Mouse (Mus musculus) thymus, postnatal 0 days (tissue): ENCODE results near the gene Clstn3. TPM values are rescaled to one million over a fixed set of nuclear protein-coding genes. Genes with fewer than 3 reads are reported as not detected.
A peak's percentile ranks its signal among the peaks of the same experiment; 100 is the strongest.
"Not testable (repeated sequence)": the region's sequence is repeated elsewhere in the genome, so short reads cannot be mapped to it uniquely, and the experiment has no call there.

Experiments used
- DNase-seq: peaks from one replicate; pipeline ENCODE4 v3.0.0-alpha.2; 2015; ENCODE audit warnings: low spot score
- polyA plus RNA-seq: library from polyadenylated mRNA; unstranded; fragments of >200 nt; fragmentation: Nextera tagmentation; extraction: Ambion mirVana; gene quantifications from 2 replicates; pipeline ENCODE4 v1.2.1, GENCODE M21; 2015

The Clstn3 gene
- polyA plus RNA-seq, 1 experiment from 2014 or later = 2.7 TPM

DNA sequence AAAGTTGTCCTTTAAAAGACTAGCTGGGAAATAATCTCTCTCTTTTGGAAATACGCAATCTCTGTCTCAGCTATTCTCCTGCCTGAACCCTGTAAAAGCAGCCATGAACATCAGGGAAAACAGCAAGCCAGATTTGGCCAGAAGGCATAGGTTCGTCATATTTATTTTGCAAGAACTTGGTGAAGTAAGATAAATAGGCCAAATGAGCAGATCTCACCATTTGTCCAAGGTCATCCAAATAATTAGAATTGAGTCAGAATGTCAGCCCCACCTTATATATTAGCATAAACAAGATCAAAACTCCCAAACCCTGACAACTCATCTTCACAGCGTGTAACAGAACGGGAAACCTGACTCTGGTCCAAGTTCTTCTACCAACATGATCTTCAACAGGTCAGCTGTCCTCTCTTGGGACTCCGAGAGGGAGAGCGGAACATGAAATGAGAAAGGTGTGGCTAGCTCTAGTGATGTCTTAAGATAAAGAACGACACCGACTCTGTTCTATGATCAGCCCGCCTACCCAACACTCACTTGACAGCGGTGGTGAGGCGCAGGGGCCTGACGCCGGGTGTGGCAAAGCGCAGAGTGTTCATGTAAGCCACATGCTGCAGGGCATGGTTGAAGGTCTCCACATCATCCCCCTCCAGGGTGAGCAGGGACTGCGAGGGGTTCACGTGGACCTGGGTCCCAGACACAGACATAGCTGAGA, 15.5 kb downstream of the Clstn3 start:
- no peak for DNase-seq

DNA sequence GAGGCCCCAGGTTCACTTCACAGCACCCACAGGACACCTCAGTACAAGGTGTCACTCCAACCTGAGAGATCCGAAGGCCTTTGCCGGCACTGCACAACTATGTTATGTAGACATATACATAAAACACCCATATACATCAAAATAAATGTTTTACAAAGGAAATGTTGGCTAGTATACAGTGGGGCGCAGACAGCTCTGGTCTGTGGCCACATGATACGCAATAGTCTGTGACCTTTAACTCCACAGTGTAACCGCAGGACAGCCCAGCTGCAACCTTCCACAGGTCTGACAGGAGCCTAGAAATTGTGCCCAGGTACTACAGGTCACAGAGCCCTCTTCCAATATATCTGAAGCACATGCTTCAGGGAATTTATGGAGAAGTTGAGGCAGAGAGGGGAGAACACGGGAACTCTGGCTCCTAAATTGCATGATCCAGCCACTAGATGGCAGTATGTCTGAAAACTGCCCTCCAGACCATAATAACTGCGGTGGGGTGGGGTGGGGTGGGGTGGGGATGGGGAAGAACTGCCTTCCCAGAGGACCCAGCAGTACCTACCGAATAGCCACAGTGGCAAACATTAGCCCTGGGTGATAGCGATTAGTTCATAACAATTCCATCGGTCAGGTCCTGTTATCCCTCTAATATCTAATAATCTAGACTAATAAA, 16.3 kb downstream of the Clstn3 start:
- no peak for DNase-seq

DNA sequence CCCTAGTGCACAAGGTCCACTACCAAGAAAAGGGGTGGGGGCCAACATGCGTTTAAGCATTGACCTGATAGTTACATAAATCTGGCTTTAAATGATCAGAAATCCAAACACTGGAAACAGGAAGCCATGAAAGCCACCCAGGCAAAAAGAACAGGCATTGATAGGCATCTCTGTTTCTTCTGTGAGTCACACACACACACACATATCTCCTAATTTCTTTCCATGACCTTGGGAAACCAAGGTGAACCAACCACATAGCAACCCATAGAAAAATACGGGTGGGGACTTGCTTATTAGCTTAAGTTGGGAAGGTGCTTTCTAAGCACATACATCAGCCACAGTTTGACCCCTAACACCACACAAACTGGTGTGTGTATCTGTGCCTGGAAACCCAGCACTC, 17.2 kb downstream of the Clstn3 start:
- DNase-seq = no peak

DNA sequence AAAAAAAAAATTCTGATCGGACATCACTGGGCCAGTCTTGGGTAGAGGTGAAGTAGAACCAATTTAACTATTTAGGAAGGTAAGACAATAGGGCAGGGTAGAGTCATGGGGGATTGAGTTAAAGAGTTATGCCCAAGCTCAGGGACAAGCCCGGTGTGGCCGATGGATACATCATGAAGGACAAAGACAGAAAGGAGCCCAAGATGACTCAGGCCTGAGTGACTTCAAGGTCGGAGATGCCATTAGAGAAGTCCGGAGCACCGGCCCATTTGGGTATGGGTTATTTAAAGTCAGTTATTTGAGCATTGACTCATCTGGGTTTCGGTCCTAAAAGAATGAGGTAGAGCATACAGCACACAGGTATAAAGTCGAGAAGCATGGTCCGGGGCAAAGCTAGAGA, 18.1 kb downstream of the Clstn3 start:
- no peak for DNase-seq

DNA sequence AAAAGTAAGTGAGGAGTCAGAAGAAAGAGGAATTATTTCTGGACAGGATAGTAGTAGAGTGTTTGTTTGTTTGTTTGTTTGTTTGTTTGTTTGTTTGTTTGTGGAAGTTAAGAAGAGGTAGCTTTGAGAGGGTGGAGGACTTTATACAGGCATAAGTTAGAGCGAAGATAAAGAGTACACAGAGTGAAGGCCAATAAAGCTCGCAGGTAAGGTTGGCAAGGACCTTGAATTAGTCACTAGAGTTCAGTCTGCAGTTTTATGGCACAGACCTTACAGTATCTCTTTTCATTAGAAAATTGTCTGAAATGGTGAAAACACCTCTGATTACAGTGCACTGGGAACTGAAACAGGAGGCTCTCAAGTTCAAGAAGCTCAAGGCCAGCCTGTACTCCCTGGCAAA, 18.6 kb downstream of the Clstn3 start:
- DNase-seq = no peak

DNA sequence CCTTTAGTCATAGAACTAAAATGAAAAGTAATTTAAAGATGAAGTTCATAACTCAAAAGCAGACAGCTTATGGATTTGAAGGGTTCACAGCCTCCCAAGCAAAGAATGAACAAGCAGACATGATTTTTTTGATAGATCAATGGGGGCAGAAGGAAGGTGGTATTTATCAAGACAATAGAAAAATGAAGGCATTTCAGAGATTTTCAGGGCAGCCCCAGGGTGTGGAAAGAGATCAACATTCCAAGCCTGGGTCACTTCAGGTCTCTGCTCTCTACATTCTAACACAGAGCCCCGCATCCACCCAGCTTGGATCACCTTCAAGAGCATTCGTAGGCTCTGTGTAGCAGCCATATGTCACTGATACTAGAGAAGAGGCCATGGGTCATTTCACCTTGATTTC, 21.3 kb downstream of the Clstn3 start:
- no peak for DNase-seq

DNA sequence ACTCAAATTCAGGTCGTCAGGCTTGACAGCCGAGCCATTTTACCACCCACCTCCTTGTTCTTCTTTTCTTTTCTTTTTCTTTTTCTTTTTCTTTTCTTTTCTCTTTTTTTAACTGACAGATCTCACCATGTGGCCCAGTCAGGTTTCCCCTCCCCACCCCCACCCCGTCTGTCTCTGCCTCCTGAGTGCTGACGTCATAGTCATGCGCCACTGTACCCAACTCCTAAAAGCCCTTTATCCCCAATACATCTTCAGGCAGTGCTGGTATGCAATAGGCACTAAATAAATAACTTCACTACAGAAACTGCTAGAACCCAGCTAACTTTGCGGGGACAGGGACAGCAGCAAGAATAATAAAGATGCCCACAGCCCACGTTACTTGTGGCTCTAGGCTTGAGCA, 28.3 kb downstream of the Clstn3 start:
- no peak for DNase-seq

DNA sequence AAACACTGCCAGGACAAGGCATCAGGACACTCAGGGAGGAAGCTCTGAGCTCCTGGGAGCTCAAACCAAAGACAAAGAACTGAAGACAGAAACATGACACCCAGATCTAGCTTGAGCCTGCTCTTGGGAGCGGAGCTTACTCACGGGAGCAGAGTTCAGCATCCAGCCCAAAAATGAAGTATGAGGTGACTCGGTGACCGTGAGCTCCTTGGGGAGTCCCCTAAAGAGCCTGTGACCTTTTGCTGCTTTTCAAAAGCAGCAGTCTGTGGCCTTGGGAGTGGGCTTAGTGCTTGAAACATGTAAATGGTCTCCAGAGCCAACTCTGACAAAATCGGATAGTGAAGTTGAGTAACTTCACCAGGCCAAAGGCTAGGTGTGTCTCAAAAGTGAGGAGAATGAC, 29.4 kb downstream of the Clstn3 start:
- no peak for DNase-seq

DNA sequence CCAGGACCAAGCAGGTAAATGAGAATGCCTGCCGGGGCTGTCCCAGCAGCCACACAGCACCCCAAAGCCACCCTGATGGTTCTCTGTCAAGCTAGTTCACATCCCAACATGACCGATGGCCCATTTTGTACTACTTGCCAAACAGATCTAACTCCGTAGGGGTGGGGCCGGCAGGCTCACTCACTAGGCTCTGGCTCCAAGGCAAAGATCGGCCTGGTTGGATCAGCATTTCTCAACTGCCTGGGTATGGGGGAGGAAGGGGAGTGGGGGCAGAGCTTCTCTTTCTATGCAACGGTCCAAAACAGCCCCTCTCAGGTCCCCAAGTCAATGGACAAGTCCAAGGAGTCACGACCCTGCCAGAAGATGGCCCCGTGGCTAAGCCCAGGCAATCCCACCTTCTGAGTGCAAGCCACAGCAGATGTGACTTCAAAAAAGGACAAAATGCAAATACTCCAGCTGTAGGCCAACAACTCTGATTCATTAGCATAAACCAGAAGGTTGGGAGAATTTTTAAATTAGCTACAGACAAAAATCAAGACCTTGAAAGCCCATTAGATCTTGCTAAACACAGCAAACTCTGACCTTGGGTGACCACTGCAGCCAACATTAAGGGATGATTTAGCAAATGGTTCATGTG, 30.8 kb downstream of the Clstn3 start:
- DNase-seq = no peak

DNA sequence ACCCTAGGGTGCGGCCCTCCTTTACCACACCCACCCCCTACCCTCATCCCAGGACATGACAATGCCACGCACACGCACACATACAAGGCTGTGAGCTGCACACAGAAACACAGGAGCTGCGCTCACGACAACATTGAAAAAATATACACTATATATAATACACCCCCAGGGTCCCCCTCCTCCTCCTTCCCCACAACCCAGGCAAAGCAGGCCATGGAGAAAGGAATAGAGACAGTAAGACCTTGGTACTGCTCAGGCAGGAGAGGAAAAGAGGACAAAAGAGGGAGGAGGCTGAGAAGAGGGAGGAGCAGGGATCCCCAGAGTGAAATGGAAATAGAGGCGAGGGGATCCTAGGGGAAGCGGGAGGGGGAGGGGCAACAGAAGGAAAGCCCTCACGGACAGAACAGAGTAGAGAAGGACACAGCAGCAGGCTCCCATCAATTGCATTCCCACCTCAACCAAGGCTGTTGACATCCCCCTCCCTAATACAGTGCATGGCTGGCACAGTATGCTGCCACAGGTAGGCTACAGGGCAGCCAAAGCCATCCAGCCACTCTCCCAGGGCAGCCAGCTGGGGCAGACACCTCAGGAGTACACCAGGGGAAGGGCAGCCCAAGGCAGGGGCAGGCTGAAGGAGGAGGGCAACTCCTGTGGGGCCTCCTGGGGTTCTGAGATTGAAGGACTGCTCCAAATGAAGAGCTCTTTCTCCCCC, 33.7 kb downstream of the Clstn3 start:
- DNase-seq = no peak

DNA sequence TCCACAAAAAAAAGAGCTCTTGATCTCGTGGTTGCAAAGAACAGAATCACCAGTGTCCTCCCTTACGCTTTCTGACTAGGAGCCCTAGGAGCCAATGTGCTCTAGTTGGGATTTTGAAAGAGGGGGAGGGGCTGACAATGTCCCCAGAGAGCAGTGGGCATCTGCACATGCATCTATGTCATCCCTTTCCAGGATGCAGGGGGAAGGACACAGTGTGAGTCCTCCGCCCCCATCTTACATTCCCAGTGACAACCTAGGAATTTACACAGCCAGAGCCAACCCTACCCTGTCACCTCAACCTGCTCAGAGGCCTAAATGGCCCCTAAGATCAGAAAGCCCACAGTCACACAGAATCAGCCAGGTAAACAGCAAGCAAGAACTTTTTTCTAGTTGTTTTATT, 34.2 kb downstream of the Clstn3 start:
- no peak for DNase-seq

DNA sequence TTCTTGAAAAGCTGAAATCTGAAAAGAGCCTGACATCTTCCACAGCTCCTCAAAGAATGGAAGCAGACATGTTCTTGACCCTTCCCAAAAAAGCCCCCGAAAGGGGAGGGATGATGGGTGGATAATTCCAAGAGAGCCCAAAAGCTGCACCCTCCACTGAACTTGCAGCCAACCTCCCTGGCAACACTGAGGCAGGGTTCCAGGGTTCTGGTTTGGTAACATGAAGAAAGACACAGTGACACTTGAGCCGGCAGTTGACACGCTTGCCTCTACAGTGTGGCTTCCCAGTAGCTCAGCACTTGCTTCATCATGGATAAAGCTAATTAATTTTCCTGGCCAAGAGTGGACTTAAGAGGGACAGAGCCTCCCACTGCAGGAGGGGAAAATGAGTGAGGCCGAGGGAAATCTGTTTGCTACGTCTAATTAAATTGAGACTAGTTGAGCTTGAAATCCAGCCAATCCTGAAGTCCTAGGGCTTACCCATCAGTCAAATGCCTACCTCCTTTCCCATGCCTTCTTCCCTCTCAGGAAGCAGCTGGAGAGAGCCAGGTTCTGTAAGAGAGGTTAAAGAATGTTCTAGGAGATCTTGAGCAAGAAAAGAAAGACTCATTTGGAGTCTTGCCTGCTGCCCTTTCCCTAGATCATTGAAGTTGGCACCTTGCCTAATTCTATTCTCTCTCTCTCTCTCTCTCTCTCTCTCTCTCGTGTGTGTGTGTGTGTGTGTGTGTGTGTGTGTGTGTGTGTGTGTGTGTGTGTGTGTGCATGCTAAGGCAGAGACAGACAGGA, 36.6 kb downstream of the Clstn3 start:
- no peak for DNase-seq

DNA sequence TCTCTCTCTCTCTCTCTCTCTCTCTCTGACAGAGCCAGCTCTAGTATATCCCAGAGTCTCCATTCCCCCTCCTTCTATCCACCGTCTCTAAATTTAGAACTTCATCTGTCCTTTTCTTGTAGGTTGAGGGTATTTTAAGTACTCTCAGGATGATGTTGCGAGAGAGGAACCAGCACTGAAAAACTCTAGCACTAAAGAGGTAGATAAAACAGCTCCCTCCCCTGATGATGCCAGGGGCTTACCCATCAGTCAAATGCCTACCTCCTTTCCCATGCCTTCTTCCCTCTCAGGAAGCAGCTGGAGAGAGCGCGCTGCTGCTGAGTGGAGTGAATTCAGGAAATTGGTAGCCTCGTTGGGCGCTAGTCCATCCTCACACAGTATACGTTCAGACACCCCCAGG, 37.3 kb downstream of the Clstn3 start:
- no peak for DNase-seq

DNA sequence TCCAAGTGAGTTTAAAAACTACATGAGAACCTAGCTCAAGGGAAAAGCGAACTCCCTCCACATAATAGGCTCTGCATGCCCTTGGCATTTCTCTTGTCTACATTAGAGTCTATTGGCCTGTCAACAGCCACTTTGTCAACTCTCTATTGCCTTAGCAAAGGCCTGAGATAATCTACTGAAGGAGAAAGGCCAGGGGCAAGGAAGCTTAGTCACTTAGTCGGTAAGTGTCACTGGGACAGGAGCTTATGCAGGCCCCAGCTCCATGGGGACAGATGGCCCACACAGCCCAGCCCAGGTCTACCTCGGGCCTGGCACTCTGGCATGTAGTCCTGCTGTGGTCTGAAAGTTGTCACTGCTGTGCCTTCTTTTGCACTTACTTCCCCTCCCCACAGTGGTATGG, 38.0 kb downstream of the Clstn3 start:
- DNase-seq = no peak

DNA sequence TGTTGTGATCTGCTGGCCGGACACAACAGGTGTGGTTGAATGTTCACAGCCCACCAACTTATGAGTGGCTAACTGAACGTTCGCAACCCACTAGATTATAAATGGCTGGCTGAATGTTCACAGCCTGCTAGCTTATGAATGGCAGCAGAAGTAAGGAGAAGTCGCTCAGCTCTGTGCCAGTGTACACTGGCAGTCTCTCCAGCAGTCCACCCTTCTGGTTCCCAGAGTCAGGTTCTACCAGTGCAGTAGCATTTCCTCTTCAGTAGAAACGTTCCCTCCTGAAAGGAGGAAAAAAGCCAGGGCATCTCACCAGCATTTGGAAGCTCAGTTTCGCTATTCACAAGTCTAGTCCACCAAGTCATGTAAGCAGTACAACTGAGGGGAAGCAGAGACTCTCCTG, 39.1 kb downstream of the Clstn3 start:
- DNase-seq = no peak

DNA sequence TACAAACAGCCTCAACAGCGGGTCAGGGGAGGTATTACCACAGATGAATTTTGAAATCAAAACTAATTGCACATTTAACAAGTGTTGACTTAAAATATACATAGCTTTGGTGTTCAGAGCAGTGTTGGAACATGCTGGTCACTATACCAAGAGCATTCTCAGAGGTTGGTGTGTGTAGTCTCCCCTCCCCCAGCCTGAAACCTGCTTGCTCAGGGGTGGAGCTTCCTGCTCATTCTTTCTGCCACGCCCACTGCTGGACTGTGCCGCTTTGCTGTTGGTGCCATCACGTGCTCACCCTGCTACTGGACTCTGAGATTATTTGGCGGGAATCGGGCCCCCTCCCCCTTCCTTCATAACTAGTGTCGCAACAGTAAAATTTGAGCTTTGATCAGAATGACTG, 39.6 kb downstream of the Clstn3 start:
- not testable (repeated sequence) for DNase-seq

DNA sequence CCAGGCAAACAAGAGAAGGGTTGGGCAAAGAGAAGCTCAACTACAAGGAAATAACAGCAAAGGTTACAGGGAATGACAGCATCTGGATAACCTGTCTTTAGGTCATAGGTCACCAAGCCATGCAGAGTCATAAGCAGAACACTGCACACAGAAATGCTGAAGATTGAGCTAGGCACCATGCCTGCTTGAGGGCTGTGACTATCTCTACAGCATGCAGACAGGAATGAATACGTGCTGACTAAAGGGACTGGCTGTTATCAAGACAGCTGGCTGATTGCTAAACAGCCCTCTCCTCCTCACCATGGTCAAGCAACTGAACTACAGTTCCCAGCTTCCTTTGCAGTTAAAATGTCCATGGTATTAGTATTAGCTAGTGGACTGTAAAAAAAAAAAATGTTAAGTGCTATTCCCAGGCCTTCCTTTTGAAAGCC, 40.5 kb downstream of the Clstn3 start:
- no peak for DNase-seq

DNA sequence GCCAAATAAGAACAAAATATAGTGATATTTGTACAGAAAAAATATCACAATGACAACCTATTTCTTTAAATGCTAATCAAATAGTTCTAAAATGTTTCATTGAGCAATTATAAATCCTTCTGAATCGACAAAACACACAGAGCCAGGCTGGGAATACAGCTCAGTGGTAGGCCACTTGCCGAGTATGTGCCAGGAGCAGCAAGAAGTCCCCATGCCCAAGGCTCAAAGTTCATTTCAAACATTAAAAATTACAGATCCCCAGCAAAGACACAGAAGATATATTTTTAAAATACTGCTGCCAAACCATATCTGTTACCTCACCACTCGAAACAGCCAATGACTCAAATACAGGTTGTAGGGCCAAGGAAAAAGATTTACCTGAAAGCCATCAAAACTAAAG, 45.9 kb downstream of the Clstn3 start:
- no peak for DNase-seq

DNA sequence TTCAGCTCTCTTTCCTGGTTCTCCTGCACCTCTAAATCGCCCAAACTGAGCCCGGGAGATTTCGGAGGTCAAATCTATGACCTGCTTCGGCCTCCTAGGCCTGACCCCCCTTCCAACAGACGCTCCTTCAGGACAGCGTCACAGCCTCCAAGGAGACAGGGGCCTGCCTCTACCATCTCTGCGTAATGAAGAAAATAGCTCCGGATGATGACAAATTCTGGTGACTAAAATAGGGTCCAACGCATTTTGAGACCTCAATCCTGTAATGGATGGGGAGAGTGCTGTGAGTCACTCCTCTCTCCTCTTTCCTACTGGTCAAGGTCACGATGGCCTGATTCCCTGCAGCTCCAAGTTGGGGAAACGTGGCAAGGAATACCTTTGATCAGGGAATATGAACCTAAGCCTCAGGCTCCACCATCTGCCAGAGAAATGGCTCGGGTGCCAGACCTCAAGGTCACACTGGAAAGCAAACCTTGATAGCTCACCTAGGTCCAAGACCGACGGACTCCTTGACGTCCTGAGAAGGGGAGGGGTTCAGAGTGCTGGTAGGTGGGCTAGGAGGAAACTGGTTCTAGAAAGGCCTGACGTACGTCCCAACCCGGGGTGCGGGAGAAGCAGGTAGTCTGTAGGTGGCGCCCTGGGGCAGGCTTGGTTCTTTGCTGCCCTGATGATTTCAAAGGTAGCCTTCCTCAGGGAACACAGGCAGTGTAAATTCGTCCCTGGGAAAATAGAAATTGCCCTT, 49.1 kb downstream of the Clstn3 start:
- peak; percentile 80 for DNase-seq

DNA sequence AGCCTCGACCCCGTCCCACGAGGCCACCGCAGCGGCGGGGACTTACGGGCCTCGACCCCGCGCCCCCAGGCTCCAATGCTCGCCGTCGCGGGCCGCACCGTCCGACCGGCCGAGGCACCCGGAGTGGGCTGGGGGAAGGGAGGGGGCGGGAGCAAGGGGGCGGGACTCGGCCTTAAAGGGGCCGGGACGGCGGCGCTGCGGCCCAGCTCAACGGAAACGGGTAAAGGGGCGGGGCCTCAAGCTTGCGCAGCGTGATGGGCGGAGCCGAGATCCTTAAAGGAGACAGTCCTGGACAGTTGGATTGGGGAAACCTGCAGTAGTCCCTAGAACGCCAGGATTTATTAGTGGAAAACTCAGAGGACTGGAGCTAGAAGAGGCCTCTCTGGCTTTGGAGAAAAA, 49.7 kb downstream of the Clstn3 start, which contains the start of gene Pex5:
Gene Pex5 (minus strand): TSS at position 141 of the 399 bp plus-strand sequence.
- peak; percentile 92 for DNase-seq
